Mouse (Mus musculus): ENCODE measurements around the gene Olfr161. TPM values are rescaled to one million over a fixed set of nuclear protein-coding genes. Genes with fewer than 3 reads are reported as not detected.
"Not testable (repeated sequence)": the region's sequence is repeated elsewhere in the genome, so short reads cannot be mapped to it uniquely, and the experiment has no call there.

Gene Olfr161
- polyA plus RNA-seq (2012; rRNA removed) (not detected in 2 replicates), polyA plus RNA-seq (2014; fragmentation: Nextera tagmentation; extraction: Ambion mirVana) (not detected in 2 replicates)

GRCm38 (mm10) chr16:3590691-3591090, at the start of gene Olfr161:
Gene Olfr161, plus strand, starts transcription at chr16:3591042.
- no peak for TF ChIP-seq CTCF (IDR thresholded peaks at IDR 0.05; ENCODE audit: low read depth)
- no peak for TF ChIP-seq EP300 (IDR thresholded peaks at IDR 0.05; ENCODE audit: low read depth)
- no peaks in the 10 kb centered on the region for H3K27me3 ChIP-seq (ENCODE audit: control insufficient read depth, insufficient read depth, low read length)
- WGBS (ENCODE audit: insufficient replicate concordance), result 39% methylated on average over 1 of the region's 1 CpGs
- ATAC-seq (ENCODE audit: insufficient read depth) (no peak), DNase-seq (ENCODE audit: low read depth in 3 of 3, low spot score in 3 of 3) (no peak)
- H3K4me1 ChIP-seq (replicated peaks; ENCODE audit: control insufficient read depth in 2 of 2, insufficient read depth in 2 of 2, low read length in 1 of 2), result no peaks in the 10 kb centered on the region
- no peaks in the 10 kb centered on the region for H3K9me3 ChIP-seq (ENCODE audit: control insufficient read depth, low read length)
- no peaks in the 10 kb centered on the region for H3K36me3 ChIP-seq (replicated peaks; ENCODE audit: control insufficient read depth, insufficient read depth, low read depth)
- H3K4me2 ChIP-seq (ENCODE audit: low read depth), result no peak within 1 kb of the TSS
- no peak within 1 kb of the TSS for H3K9ac ChIP-seq (replicated peaks)
- H3K27ac ChIP-seq, result no peak within 1 kb of the TSS
- H3K4me3 ChIP-seq (ENCODE audit: insufficient read depth in 1 of 2, low read depth in 2 of 2, low read length in 2 of 2), result no peak within 1 kb of the TSS

- DNase-seq (ENCODE audit: low read depth in 3 of 3, low spot score in 3 of 3), result no peak
- no peaks in the 10 kb centered on the region for H3K27me3 ChIP-seq (ENCODE audit: control insufficient read depth, insufficient read depth, low read length)
- H3K4me3 ChIP-seq (ENCODE audit: insufficient read depth in 1 of 2, low read depth in 2 of 2, low read length in 2 of 2), result no peak overlapping the region
- H3K9ac ChIP-seq (replicated peaks), result no peak overlapping the region
- ATAC-seq (ENCODE audit: insufficient read depth), result no peak
- no peak overlapping the region for H3K27ac ChIP-seq
- H3K36me3 ChIP-seq (replicated peaks; ENCODE audit: control insufficient read depth, insufficient read depth, low read depth), result no peaks in the 10 kb centered on the region
- H3K4me2 ChIP-seq (ENCODE audit: low read depth), result no peak overlapping the region
- no peaks in the 10 kb centered on the region for H3K4me1 ChIP-seq (replicated peaks; ENCODE audit: control insufficient read depth in 2 of 2, insufficient read depth in 2 of 2, low read length in 1 of 2)
- no peaks in the 10 kb centered on the region for H3K9me3 ChIP-seq (ENCODE audit: control insufficient read depth, low read length)
- TF ChIP-seq EP300 (IDR thresholded peaks at IDR 0.05; ENCODE audit: low read depth) (no peak), CTCF (IDR thresholded peaks at IDR 0.05; ENCODE audit: low read depth) (no peak)
Observed at GRCm38 (mm10) chr16:3563553-3563952, 27.3 kb upstream of the Olfr161 start.

- H3K9me3 ChIP-seq (ENCODE audit: control insufficient read depth, low read length); H3K27ac ChIP-seq; ATAC-seq (ENCODE audit: insufficient read depth); H3K9ac ChIP-seq (replicated peaks); H3K4me2 ChIP-seq (ENCODE audit: low read depth); DNase-seq (ENCODE audit: low read depth in 3 of 3, low spot score in 3 of 3); H3K36me3 ChIP-seq (replicated peaks; ENCODE audit: control insufficient read depth, insufficient read depth, low read depth); H3K4me3 ChIP-seq (ENCODE audit: insufficient read depth in 1 of 2, low read depth in 2 of 2, low read length in 2 of 2); H3K4me1 ChIP-seq (replicated peaks; ENCODE audit: control insufficient read depth in 2 of 2, insufficient read depth in 2 of 2, low read length in 1 of 2); H3K27me3 ChIP-seq (ENCODE audit: control insufficient read depth, insufficient read depth, low read length): not testable (repeated sequence)
- WGBS (ENCODE audit: insufficient replicate concordance), result 39% methylated on average over 1 of the region's 1 CpGs
Observed at GRCm38 (mm10) chr16:3577658-3578057, 13.2 kb upstream of the Olfr161 start.

GRCm38 (mm10) chr16:3578227-3578848, 12.5 kb upstream of the Olfr161 start:
- not testable (repeated sequence) for H3K36me3 ChIP-seq (replicated peaks; ENCODE audit: control insufficient read depth, insufficient read depth, low read depth); DNase-seq (ENCODE audit: low read depth in 3 of 3, low spot score in 3 of 3); ATAC-seq (ENCODE audit: insufficient read depth); H3K4me1 ChIP-seq (replicated peaks; ENCODE audit: control insufficient read depth in 2 of 2, insufficient read depth in 2 of 2, low read length in 1 of 2); H3K9me3 ChIP-seq (ENCODE audit: control insufficient read depth, low read length); H3K27me3 ChIP-seq (ENCODE audit: control insufficient read depth, insufficient read depth, low read length); H3K9ac ChIP-seq (replicated peaks); H3K4me2 ChIP-seq (ENCODE audit: low read depth); H3K27ac ChIP-seq; H3K4me3 ChIP-seq (ENCODE audit: insufficient read depth in 1 of 2, low read depth in 2 of 2, low read length in 2 of 2)
- 50% methylated on average over 1 of the region's 1 CpGs for WGBS (ENCODE audit: insufficient replicate concordance)

GRCm38 (mm10) chr16:3631376-3631775, 40.5 kb downstream of the Olfr161 start:
- not testable (repeated sequence) for H3K4me3 ChIP-seq (ENCODE audit: insufficient read depth in 1 of 2, low read depth in 2 of 2, low read length in 2 of 2); H3K9ac ChIP-seq (replicated peaks); H3K4me1 ChIP-seq (replicated peaks; ENCODE audit: control insufficient read depth in 2 of 2, insufficient read depth in 2 of 2, low read length in 1 of 2); H3K27ac ChIP-seq; H3K9me3 ChIP-seq (ENCODE audit: control insufficient read depth, low read length); ATAC-seq (ENCODE audit: insufficient read depth); H3K27me3 ChIP-seq (ENCODE audit: control insufficient read depth, insufficient read depth, low read length); H3K36me3 ChIP-seq (replicated peaks; ENCODE audit: control insufficient read depth, insufficient read depth, low read depth); DNase-seq (ENCODE audit: low read depth in 3 of 3, low spot score in 3 of 3); H3K4me2 ChIP-seq (ENCODE audit: low read depth)
- 70% methylated on average over 5 of the region's 5 CpGs for WGBS (ENCODE audit: insufficient replicate concordance)

All from liver, embryonic 14.5 days (tissue).